ENCODE assay signal across 8 mouse cellular contexts in genomic region chr1:34237211-34237610, GRCm38 (mm10).
DNase-seq lines count a peak whose midpoint lies in the region; ATAC-seq and TF ChIP-seq lines count a peak whose summit lies in the region.

No protein-coding gene starts in this region.

- peak overlapping the region; percentile 54 for H3K4me3 ChIP-seq in layer of hippocampus, adult 2 months
- peak overlapping the region; percentile 53 for H3K4me3 ChIP-seq in embryonic facial prominence, embryonic 14.5 days (ENCODE audit: low read depth, low read length)
- H3K4me3 ChIP-seq in intestine, embryonic 15.5 days (replicated peaks), result peak overlapping the region; percentile 54
- H3K4me3 ChIP-seq in midbrain, postnatal 0 days (ENCODE audit: low read depth, low read length), result peak overlapping the region; percentile 38

- peak overlapping the region; percentile 48; the same call in 1 of the 2 replicates for H3K27ac ChIP-seq in layer of hippocampus, adult 2 months
- H3K27ac ChIP-seq in embryonic facial prominence, embryonic 14.5 days (replicated peaks; ENCODE audit: low read depth, low read length), result no peak overlapping the region
- H3K27ac ChIP-seq in intestine, embryonic 15.5 days, result no peak overlapping the region
- no peak overlapping the region for H3K27ac ChIP-seq in midbrain, postnatal 0 days (ENCODE audit: low read depth, low read length)

- H3K4me2 ChIP-seq in embryonic facial prominence, embryonic 14.5 days (ENCODE audit: low read depth, low read length), result peak overlapping the region; percentile 82
- peak overlapping the region; percentile 92 for H3K4me2 ChIP-seq in intestine, embryonic 15.5 days (replicated peaks)
- peak overlapping the region; percentile 73 for H3K4me2 ChIP-seq in midbrain, postnatal 0 days (ENCODE audit: low read depth, low read length, poor library complexity, severe bottlenecking)

- 31% methylated on average over 14 of the region's 14 CpGs for WGBS in embryonic facial prominence, embryonic 14.5 days
- 31% methylated on average over 14 of the region's 14 CpGs for WGBS in intestine, embryonic 15.5 days
- 21% methylated on average over 14 of the region's 14 CpGs for WGBS in midbrain, postnatal 0 days

- TF ChIP-seq CTCF in layer of hippocampus, adult 2 months (conservative IDR thresholded peaks at IDR 0.05), result no peak
- no peak for TF ChIP-seq CTCF in midbrain, postnatal 0 days (IDR thresholded peaks at IDR 0.05)

- H3K9ac ChIP-seq in embryonic facial prominence, embryonic 14.5 days (ENCODE audit: low read depth, low read length), result 0 out of 2 replicates have a peak overlapping the region, but pooled peaks have one; percentile 20
- peak overlapping the region; percentile 10; the same call in 1 of the 2 replicates for H3K9ac ChIP-seq in intestine, embryonic 15.5 days
- no peak overlapping the region; the same call in 1 of the 2 replicates for H3K9ac ChIP-seq in midbrain, postnatal 0 days (replicated peaks; ENCODE audit: low read length, poor library complexity, severe bottlenecking)

- DNase-seq in layer of hippocampus, adult 2 months (ENCODE audit: low spot score in 2 of 2), result no peak
- no peak for DNase-seq in layer of hippocampus, adult 11-12 months (ENCODE audit: low spot score)
- DNase-seq in embryonic facial prominence, embryonic 14.5 days (ENCODE audit: low spot score), result peak; percentile 13
- DNase-seq in midbrain, postnatal 0 days (ENCODE audit: low spot score), result no peak
- DNase-seq in layer of hippocampus, adult 9-11 months, result no peak
- no peak for DNase-seq in right cerebral cortex, postnatal 36 days (ENCODE audit: low spot score in 2 of 2)
- DNase-seq in layer of hippocampus, postnatal 36 days, result no peak

- H3K9me3 ChIP-seq in embryonic facial prominence, embryonic 14.5 days (ENCODE audit: control insufficient read depth, low read length), result no peaks in the 10 kb centered on the region
- no peaks in the 10 kb centered on the region for H3K9me3 ChIP-seq in intestine, embryonic 15.5 days
- H3K9me3 ChIP-seq in midbrain, postnatal 0 days (ENCODE audit: low read length), result no peaks in the 10 kb centered on the region

- ATAC-seq in embryonic facial prominence, embryonic 14.5 days (ENCODE audit: low read depth), result no peak
- ATAC-seq in intestine, embryonic 15.5 days, result no peak
- no peak for ATAC-seq in midbrain, postnatal 0 days (ENCODE audit: low FRiP score)

- H3K4me1 ChIP-seq in embryonic facial prominence, embryonic 14.5 days (ENCODE audit: control insufficient read depth, insufficient read depth, low read length), result peaks cover 7% of the 10 kb centered on the region
- 0 out of 2 replicates have a peak, but pooled peaks cover 11% of the 10 kb centered on the region for H3K4me1 ChIP-seq in intestine, embryonic 15.5 days (replicated peaks)
- peaks cover 5% of the 10 kb centered on the region; the same call in 1 of the 2 replicates for H3K4me1 ChIP-seq in midbrain, postnatal 0 days (ENCODE audit: insufficient read depth, low read length)

- H3K27me3 ChIP-seq in embryonic facial prominence, embryonic 14.5 days (replicated peaks; ENCODE audit: control insufficient read depth, insufficient read depth, low read length), result no peaks in the 10 kb centered on the region
- no peaks in the 10 kb centered on the region for H3K27me3 ChIP-seq in intestine, embryonic 15.5 days (replicated peaks)
- H3K27me3 ChIP-seq in midbrain, postnatal 0 days (ENCODE audit: insufficient read depth, low read length), result no peaks in the 10 kb centered on the region

- no peaks in the 10 kb centered on the region for H3K36me3 ChIP-seq in embryonic facial prominence, embryonic 14.5 days (ENCODE audit: control insufficient read depth, insufficient read depth, low read length)
- no peaks in the 10 kb centered on the region for H3K36me3 ChIP-seq in intestine, embryonic 15.5 days
- H3K36me3 ChIP-seq in midbrain, postnatal 0 days (ENCODE audit: insufficient read depth, low read length), result no peaks in the 10 kb centered on the region
